Mouse (Mus musculus): Measurements from ENCODE around the gene Pdzk1ip1.
A peak's percentile ranks its signal among the peaks of the same experiment; 100 is the strongest.

The Pdzk1ip1 gene

DNA sequence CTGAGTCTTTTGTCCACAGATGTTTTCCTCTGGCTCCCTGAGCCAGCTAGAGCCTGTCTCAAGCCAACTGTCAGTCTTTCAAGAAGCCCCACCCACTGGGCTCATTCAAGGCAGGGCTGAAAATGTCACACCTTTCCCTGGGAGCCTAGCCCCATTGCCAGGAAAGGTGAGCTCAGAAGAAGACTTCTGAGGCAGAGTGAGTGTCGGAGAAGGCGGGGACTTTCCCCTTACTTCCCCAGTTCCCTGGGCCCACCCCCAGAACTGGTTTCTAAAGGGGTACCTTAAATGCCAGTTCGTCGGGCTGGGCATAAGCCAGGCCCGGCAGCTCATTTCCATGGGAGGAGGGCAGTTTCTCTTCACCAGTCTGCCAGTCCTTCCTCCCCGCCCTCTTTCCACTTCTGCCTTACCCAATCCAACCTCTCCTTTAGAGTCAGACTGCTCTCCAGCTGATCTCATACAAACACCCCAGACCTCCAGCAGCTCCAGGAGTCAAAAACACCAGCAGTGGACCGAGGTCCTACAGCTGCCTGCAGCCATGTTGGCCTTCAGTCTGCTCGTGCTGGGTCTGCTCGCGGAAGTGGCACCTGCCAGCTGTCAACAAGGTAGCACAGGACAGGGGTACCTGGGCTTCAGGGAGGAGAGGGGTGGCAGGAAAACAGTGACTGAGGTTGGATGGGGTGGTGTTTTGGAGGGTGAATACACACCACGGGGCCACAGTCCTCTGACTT, at the start of gene Pdzk1ip1:
Gene Pdzk1ip1 (plus strand): TSS at position 98 of the 728 bp plus-strand sequence.
- no peak for DNase-seq (ENCODE audit: low read depth in 2 of 2, low spot score in 2 of 2)

DNA sequence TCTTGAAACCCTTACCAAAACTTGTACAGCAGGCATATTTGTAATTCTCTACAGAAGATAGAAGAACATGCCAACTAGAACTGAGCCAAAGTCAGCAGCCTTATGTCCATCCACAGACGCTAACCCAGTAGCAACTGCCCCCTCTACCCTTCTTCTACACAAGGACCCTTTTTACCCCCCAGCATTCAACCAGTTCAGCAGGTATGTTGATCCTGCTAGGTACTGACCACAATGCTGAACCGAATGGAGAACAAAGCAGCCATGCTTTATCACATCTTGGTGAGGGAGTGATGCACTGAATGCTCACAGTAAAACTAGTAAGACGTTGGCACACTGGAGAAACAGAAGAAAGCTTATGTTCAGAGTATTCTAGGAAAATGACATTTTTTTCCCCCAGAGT, 42.9 kb upstream of the Pdzk1ip1 start:
- no peak for DNase-seq (ENCODE audit: low read depth in 2 of 2, low spot score in 2 of 2)

DNA sequence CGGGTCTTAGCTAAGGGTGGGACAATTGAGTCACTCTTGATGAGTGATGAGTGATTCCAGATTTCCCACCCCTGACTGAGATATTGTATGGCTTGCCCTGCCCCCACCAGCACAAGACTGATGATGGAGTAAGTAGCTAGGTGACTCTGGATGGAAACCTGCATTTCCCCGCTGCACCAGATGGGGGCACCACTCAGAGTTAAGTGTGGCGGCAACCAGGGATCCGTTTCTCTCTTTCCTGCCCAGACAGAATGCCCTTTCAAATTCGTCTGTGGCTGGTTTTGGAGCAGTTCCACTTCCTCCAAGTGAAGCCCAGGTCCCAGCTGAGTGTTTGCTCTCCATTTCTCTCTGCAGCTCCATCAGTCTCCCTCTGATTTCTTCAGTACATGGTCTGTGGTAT, 40.8 kb upstream of the Pdzk1ip1 start:
- DNase-seq (ENCODE audit: low read depth in 2 of 2, low spot score in 2 of 2): peak; percentile 55 to 76

DNA sequence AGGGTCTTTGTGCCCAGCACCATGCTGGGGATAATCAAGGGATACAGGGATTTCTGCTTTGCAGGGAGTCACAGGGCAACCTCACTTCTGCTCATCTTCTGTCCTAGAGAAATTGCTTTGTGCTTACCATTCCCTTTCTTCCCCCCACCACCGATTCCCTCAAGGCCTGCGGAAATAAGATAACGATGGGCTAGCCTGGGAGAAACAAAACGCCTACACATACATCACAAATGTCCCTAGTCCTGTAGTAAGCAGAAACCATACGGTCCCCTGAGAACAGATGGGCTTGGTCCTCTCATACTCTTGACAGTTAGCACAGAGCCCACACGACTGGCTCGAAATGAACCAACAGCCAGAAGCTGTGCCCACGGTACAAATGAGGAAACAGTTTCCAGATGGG, 40.3 kb upstream of the Pdzk1ip1 start:
- DNase-seq (ENCODE audit: low read depth in 2 of 2, low spot score in 2 of 2): no peak

DNA sequence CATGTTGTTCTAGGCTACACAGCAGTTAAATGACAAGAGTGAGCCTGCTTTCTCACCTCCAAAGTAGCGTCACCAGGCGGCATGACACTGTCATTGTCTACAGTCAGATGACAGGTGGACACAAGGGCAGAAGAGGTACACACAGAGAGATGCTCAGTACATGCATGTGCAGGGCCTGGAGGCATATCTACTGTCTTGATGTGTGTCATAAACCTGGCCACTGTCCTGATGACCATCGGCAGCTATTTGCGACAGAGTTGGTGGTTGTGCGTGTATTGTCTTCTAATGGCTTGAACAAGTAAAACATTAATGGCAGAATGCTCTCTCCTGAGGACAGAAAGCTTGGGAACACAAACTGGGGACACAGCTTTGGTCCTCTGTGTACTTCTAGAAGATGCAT, 37.3 kb upstream of the Pdzk1ip1 start:
- no peak for DNase-seq (ENCODE audit: low read depth in 2 of 2, low spot score in 2 of 2)

DNA sequence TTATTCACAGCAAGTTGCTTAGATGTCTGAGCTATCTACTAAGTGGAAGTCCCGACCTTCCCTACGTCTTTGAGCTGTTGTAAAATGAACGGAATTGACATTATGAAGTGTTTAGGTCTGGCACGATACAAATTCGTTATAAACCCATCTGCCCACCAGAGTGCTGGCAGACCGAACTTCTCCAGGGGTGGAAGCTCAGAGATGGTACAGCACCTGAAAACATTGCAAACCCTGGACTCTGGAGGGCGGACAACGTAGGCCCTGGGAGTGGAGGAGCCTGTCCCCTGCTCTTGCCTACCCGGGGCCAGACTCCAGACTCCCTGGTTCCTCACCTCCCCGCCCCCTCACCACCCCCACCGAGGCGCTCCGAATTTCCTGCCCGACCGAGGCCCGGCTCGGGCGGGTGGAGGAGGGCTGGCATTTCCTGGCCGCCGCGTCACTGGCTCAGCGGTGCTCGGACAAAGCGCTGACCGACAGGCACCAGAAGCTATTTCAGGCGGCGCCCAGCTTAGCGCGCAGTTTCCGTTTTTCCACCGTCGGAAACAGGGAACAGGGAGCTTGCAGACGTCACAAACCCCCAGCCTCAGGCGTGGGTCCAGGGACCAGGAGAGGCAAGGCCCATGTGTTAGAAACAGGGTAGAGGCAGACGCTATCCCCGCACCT, 36.0 kb upstream of the Pdzk1ip1 start:
- no peak for DNase-seq (ENCODE audit: low read depth in 2 of 2, low spot score in 2 of 2)

DNA sequence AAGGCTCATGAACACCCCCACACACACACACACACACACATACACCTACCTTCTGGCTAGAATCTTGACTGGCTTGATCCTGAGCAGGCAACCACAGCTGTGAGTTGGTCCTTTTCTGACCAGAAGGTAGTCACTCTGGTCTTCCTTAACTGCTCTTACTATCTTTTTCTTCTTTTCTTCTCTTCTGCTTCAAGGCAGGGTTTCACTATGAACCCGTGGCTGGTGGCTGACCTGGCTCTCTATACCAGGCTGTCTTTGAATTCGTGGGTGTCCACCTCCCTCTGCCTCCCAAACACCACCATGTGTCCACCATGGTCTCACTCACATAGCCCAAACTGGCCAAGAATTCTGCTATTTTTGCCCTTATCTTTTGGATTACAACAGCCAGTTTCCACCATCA, 33.5 kb upstream of the Pdzk1ip1 start:
- DNase-seq (ENCODE audit: low read depth in 2 of 2, low spot score in 2 of 2): no peak

DNA sequence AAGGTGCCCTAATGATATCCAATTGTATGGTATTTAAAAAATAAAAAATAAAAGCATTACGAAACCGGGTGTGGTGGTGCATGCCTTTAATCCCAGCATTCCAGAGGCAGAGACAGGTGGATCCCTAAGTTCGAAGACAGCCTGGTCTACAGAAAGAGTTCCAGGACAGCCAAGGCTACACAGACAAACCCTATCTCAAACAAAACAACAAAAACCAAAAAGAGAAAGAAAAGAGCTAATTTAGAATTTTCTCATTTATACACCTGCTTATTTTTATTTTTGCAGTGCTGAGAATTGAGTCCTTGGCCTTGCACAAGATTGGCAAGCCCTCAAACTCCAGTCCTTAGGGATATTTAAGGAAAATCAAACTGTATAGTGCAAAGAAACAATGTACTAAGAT, 32.8 kb upstream of the Pdzk1ip1 start:
- DNase-seq (ENCODE audit: low read depth in 2 of 2, low spot score in 2 of 2): no peak

DNA sequence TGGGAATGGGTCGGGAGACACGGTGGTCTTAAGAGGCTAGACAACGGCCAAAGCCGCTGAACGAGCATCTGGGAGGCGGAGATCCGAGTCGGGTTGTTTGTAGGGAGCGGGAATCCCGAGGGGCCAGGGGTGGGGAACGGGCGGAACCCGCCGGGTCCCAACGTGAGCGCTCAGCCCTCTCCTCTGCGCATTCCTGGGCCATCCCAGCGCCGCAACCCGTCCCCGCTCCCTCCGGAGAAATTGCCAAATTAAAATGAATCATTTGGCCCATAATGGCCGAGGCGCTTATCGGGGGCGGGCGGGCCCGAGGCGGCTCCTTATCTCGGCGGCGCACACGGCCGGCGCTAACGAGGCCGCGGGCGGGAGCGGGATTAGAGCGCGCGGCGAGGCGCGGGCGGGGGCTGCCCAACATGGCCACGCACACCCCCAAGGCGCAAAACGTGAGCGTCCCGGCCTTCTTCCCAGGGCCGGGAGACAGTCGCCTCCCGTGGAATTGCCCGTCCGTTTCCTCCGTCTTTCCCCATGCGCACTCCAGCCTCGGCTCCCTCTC, 32.1 kb upstream of the Pdzk1ip1 start, which contains the start of gene Tal1:
Gene Tal1 (plus strand): TSS at position 56 of the 550 bp plus-strand sequence.
- no peak for DNase-seq (ENCODE audit: low read depth in 2 of 2, low spot score in 2 of 2)

DNA sequence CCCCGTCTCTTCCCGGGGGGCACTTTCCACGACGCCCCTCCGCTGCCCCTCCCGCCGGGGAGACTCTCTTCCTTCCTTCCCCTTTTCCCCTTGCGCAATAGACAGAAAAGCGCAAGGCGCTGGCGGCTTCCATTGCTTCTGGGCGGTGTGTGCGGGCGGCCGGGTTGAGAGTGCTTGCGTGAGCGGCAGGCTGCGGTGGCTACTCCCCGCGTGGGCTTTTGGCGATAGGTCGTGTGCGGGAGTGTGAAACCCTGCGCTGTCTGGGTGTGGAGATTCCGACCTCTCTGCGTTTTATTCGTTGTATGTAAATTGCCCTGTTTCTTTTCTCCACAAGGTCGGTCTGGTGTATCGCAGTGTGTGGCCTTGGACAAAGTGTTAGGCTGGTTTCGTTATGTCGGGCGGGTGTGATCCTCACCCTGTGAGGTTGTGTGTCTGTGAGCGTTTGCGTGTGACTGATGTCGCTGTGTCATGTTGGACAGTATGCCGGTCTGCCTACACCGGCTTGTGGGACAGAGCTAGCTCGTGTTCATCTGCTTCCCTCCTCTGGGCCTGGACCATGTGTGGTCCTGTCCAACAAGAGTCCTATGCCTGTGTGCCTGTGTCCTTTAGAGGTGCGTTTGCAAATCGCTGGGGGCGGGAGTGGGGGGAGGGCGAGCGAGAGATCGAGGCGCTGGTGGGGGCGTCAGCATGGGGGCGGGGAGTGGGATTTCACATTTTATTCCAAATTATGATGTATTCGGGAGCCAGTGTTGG, 31.4 kb upstream of the Pdzk1ip1 start:
- DNase-seq (ENCODE audit: low read depth in 2 of 2, low spot score in 2 of 2): peak; percentile 33 to 40

DNA sequence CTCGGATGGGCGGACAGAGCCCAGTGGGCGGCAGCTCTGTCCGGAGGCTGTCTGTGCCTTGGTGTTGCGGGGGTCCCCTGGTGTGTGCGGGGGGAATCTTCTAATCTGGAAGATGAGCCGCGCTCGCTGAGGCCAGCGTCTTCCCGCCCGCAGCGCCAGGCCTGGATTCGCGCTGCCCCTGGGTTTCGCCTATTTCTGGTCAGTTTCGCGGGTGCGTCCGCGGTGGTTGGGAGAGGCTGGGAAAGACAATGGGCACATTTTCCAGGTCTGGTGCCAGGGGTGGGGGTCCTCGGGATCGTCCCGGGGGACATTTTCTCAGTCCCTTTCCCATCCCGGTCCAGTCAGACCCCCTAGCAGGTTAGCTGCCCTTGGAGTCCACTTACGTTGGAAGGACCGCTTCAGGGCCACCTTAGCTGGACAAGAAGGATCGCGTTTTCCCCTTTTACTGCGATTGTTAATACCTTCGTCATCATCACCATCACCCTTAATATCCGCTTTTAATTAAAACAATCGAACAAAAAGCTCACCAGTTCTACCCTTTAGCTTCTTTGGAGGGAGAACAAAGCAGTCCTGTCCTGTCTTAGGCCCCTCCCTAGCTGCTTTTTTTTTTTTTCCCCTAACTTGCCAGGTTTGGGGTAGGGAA, 30.7 kb upstream of the Pdzk1ip1 start:
- no peak for DNase-seq (ENCODE audit: low read depth in 2 of 2, low spot score in 2 of 2)

DNA sequence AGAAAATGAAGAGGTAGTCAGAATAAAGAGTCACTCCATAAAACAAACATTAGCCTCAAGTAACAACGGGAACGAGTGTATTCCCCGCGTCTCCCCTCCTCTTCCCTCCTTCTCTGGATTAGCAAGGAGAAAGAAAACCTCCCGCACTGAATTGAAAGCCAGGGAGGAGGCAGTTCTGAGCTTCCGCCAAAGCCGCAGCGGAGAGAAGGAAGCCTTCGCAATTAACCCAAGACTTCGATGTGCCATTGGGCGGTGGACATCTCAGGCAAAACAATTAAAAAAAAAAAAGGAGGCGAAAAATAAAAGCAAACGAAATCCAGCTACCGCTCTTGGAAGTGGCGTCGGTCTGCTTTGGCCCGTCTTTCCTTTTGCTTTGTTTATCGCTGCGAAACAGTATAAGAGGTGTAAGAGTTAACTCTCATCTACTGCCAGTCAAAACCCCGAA, 30.2 kb upstream of the Pdzk1ip1 start:
- no peak for DNase-seq (ENCODE audit: low read depth in 2 of 2, low spot score in 2 of 2)

DNA sequence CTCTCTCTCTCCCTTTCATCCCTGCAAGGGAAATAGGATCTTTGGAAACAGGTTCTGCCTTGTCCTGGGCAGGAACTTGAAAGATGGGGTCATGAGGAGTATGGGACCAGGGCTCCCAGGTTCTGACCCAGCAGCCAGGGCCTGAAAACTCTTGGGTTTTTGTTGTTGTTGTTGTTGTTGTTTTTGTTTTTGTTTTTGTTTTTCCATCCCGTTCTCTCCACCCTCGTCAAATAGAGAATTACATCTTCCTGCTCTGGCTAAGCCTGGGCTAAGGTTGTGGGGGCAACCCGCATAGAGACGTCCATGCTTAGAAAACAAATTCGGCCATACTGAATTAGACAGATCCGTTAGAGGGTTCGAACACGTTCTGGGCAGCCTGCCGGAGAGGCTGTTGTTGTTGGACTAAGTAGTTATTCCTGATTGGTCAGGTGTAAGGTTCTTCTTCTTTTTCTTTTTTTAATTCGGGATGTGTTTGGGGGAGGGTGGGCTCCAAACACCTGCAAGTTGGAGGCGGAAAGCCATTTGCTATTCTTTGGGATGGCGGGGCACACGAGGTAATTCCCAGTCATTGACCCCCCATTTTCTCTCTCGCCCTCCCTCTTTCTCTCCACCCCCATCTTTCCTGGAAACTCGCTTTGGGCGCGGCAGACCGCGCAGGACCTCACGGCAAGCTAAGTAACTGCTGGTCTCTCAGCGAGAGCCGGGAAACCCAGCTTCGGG, 29.5 kb upstream of the Pdzk1ip1 start:
- DNase-seq (ENCODE audit: low read depth in 2 of 2, low spot score in 2 of 2): no peak

DNA sequence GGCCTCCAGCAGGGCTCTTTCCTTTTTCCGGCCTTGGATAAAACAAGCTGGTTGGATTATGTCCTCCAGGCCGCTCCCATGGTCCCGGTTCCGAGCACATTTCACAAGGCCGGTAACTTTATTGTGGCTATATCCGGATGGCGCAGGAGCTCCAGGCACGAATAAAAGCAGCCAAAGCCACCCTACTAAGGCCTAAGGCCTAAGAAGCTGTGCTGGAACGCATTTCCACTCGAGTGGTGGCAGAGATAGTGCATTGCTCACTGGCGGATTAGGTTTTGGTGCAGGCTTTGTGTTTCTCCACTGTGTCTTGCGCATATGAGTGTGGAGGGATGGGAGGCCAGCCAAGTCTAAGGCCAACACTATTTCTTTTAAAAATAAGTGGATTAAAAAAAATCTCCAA, 28.6 kb upstream of the Pdzk1ip1 start:
- no peak for DNase-seq (ENCODE audit: low read depth in 2 of 2, low spot score in 2 of 2)

DNA sequence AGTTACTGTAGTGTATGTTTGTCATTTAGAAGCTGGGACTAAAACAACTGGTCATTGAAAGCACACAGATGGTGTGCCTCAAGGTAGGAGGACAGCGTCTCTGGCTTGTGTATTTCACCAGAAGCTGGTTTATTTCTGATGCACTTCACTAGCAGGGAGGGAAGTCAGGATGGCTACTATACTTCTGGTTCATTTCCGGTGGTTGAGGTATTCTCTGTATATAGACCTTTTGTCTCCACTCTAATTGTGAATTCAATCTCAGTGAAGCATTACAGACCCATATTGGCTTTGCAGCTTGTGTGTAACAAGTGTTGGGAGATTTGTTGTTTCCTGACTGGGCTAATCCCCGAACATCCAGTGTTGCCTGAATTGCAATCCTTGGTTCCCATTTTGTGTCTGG, 27.8 kb upstream of the Pdzk1ip1 start:
- DNase-seq (ENCODE audit: low read depth in 2 of 2, low spot score in 2 of 2): no peak

DNA sequence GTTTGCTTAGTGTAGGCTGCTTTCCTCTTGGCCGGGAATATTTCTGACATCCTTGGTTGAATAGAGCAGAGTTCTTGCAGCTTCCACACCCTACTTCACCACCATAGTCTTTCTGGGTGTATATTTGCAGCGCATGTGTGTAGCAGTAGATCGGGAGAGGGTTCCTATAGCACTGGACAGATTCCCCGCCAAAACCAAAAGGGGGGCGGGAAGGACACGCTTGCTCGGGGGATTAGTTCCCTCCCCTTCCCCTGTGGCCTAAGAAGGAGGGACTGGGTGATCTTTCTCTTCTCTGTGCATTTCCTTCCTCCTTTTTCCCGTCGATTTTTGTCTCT, 26.0 kb upstream of the Pdzk1ip1 start:
- DNase-seq (ENCODE audit: low read depth in 2 of 2, low spot score in 2 of 2): no peak

DNA sequence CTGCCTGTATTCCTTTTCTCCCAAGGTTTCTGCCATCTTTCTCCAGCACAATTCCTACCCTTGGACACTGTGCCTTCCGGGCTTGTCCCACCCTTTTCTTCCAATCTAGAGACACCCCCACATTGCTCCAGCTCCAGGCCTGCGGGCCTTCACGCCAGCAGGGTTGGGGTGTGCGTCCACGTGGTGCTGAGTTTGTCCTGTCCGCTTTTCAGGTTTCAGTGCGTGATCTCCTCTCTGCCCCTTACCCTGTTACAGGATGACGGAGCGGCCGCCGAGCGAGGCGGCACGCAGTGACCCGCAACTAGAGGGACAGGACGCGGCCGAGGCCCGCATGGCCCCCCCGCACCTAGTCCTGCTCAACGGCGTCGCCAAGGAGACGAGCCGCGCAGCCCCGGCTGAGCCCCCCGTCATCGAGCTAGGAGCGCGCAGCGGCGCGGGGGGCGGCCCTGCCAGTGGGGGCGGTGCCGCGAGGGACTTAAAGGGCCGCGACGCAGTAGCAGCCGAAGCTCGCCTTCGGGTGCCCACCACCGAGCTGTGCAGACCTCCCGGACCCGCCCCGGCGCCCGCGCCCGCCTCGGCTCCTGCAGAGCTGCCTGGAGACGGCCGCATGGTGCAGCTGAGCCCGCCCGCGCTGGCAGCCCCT, 25.5 kb upstream of the Pdzk1ip1 start:
- peak; percentile 17 to 21 for DNase-seq (ENCODE audit: low read depth in 2 of 2, low spot score in 2 of 2)

DNA sequence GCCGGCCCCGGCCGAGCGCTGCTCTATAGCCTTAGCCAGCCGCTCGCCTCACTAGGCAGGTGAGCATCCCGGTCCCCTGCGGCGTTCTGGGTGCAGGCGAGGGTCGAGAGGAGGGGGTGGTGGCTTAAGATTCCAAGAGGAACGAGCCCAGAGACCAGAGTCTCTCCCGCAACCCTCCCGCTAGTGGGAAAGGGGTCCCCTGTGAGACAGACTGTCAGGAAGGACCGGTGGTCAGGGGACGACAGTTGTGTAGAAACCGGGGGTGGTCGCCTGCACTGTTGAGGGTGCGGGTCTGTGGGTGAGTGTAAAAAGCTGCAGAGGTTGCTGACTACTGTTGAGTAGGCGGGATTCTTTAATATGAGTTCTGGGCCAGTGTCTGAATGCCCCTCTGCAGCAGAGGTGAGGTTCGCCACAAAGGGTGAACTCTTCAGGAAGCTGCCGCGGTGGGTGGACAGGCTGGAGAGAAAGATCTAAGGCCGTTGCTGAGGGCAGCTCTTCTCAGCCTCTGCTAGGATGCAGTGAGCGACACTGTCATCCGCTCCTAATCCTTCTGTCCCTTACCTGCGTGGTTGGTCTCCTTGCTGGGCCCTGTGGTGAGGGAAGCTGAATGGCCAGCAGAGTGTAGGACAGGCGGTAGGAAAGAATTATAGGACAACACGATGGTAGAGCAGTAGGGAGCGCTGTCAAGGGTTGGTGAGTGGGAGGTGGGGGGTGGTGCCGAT, 24.8 kb upstream of the Pdzk1ip1 start:
- DNase-seq (ENCODE audit: low read depth in 2 of 2, low spot score in 2 of 2): no peak

DNA sequence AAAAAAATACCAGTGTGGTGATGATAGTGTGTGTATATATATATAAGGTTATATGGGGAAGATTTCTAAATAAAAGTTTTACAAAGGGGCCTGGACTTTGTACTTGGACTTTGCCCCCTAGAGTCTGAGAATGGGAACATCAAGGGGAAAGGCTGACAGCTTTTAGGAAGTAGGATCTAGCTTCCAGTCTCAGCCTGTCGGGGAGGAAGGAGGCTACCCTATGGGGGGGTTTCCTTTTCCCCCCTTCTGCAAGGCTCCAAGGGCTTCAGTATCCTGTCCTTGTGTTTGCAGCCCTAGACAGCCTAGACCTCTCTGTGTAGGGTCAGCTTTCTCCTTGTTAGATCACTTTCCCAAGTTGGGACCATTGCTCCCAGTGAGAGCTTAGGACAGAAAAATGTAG, 16.8 kb upstream of the Pdzk1ip1 start:
- DNase-seq (ENCODE audit: low read depth in 2 of 2, low spot score in 2 of 2): no peak

DNA sequence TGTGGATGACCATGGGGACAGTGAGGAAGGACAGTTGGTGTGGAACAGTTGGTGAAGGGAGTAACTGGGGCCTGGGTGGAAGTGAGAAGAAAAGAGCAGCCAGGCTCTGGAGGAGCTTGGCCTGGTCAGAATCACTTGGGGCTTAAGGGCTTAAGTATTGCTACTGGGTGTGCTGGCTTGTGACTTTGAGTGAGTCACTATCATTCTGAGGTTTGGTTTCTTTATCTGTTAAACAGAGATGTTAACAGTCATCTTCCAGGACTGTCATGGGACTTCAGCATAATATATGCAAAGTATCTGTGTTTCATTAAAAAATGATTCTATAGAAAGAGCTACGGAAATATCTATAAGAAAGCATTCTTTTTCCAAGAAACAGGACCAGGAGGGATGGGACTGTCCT, 13.7 kb upstream of the Pdzk1ip1 start:
- DNase-seq (ENCODE audit: low read depth in 2 of 2, low spot score in 2 of 2): no peak
